Mouse (Mus musculus) layer of hippocampus, postnatal 36 days (tissue): ENCODE results near the gene Gnaq. TPM values are rescaled to one million over a fixed set of nuclear protein-coding genes. Genes with fewer than 3 reads are reported as not detected.

Source experiments
- DNase-seq, 2 experiments: peaks; one replicate each; pipeline ENCODE4 v3.0.0; 2022
- total RNA-seq, 2 experiments: library from RNA; stranded (reverse); gene quantifications; 2 replicates each; pipeline ENCODE4 v1.2.3; 2021

Gnaq gene
- total RNA-seq, 2 experiments from 2014 or later = 208 to 214 TPM

GRCm38 (mm10) chr19:16324239-16324638 lies 191.6 kb downstream of the Gnaq start:
- DNase-seq = no peak

- DNase-seq = no peak
Measured at GRCm38 (mm10) chr19:16325911-16326310, 193.3 kb downstream of the Gnaq start.

GRCm38 (mm10) chr19:16327401-16328073 lies 194.9 kb downstream of the Gnaq start:
- no peak for DNase-seq

GRCm38 (mm10) chr19:16328074-16328850 lies 195.6 kb downstream of the Gnaq start:
- peak in 1 of 2 experiments; percentile 39 for DNase-seq

- DNase-seq = no peak
Measured at GRCm38 (mm10) chr19:16329056-16329455, 196.4 kb downstream of the Gnaq start.

GRCm38 (mm10) chr19:16329648-16330047 lies 197.0 kb downstream of the Gnaq start:
- DNase-seq = no peak

- DNase-seq = no peak
Measured at GRCm38 (mm10) chr19:16330161-16330560, 197.5 kb downstream of the Gnaq start.

GRCm38 (mm10) chr19:16331047-16331446 lies 198.4 kb downstream of the Gnaq start:
- DNase-seq = no peak

GRCm38 (mm10) chr19:16337866-16338530 lies 205.4 kb downstream of the Gnaq start:
- DNase-seq = no peak

- no peak for DNase-seq
Measured at GRCm38 (mm10) chr19:16339954-16340586, 207.4 kb downstream of the Gnaq start.

- DNase-seq = no peak
Measured at GRCm38 (mm10) chr19:16342702-16343101, 210.1 kb downstream of the Gnaq start.

GRCm38 (mm10) chr19:16345516-16345915 lies 212.9 kb downstream of the Gnaq start:
- DNase-seq = no peak

- DNase-seq = peak; percentile 65 to 69
Measured at GRCm38 (mm10) chr19:16347037-16347436, 214.4 kb downstream of the Gnaq start.

GRCm38 (mm10) chr19:16353701-16354136 lies 221.1 kb downstream of the Gnaq start:
- DNase-seq = no peak

- DNase-seq = no peak
Measured at GRCm38 (mm10) chr19:16358148-16358547, 225.5 kb downstream of the Gnaq start.

- DNase-seq = no peak
Measured at GRCm38 (mm10) chr19:16358905-16359304, 226.3 kb downstream of the Gnaq start.

- DNase-seq = no peak
Measured at GRCm38 (mm10) chr19:16366465-16367063, 233.9 kb downstream of the Gnaq start.

GRCm38 (mm10) chr19:16367218-16367617 lies 234.6 kb downstream of the Gnaq start:
- DNase-seq = peak in 1 of 2 experiments; percentile 33

- DNase-seq = no peak
Measured at GRCm38 (mm10) chr19:16371680-16372079, 239.0 kb downstream of the Gnaq start.

- no peak for DNase-seq
Measured at GRCm38 (mm10) chr19:16372752-16373486, 240.3 kb downstream of the Gnaq start.

GRCm38 (mm10) chr19:16375881-16376280 lies 243.2 kb downstream of the Gnaq start:
- no peak for DNase-seq

GRCm38 (mm10) chr19:16378565-16378964 lies 245.9 kb downstream of the Gnaq start:
- DNase-seq = no peak
